Mouse (Mus musculus) midbrain, embryonic 10.5 days (tissue): ENCODE results near the gene Shf. TPM values are rescaled to one million over a fixed set of nuclear protein-coding genes. Genes with fewer than 3 reads are reported as not detected.
A peak's percentile ranks its signal among the peaks of the same experiment; 100 is the strongest.

Source experiments
- DNase-seq: peaks from one replicate; pipeline ENCODE4 v3.0.0-alpha.2; 2017; ENCODE audit warnings: low spot score
- H3K27ac ChIP-seq: fragments of 300-500 bp; sonication (generic); replicated peaks from 2 replicates; pipeline ENCODE4 v1.5.1; 2016; ENCODE audit warnings: mild to moderate bottlenecking
- H3K27me3 ChIP-seq: fragments of 300-500 bp; sonication (generic); 2 replicates; pipeline ENCODE4 v1.6.1; 2016; ENCODE audit warnings: low read depth, mild to moderate bottlenecking; ENCODE audit not compliant: poor library complexity, severe bottlenecking
- H3K36me3 ChIP-seq: fragments of 300-500 bp; sonication (generic); 2 replicates; pipeline ENCODE4 v1.6.1; 2016; ENCODE audit warnings: mild to moderate bottlenecking, moderate library complexity
- H3K4me1 ChIP-seq: fragments of 300-500 bp; sonication (generic); 2 replicates; pipeline ENCODE4 v1.6.1; 2016
- H3K4me3 ChIP-seq: fragments of 300-500 bp; sonication (generic); 2 replicates; pipeline ENCODE4 v1.5.1; 2016; ENCODE audit warnings: mild to moderate bottlenecking, moderate library complexity
- H3K9me3 ChIP-seq: fragments of 300-500 bp; sonication (generic); replicated peaks from 2 replicates; pipeline ENCODE4 v1.6.1; 2016; ENCODE audit warnings: mild to moderate bottlenecking
- WGBS: fragments of 180-500 bp; shearing (Covaris S2); methylation state at CpG from one replicate; pipeline ENCODE4 v1.1.7; 2016; 5-methylcytosine and 5-hydroxymethylcytosine counted together
- polyA plus RNA-seq: library from polyadenylated mRNA; unstranded; fragments of >200 nt; fragmentation: Nextera tagmentation; extraction: Ambion mirVana; gene quantifications from 2 replicates; pipeline ENCODE4 v1.2.1, GENCODE M21; 2016

Shf gene
- polyA plus RNA-seq, 1 experiment from 2014 or later: 7.9 TPM

GRCm38 (mm10) chr2:122302574-122303241 is 66.3 kb downstream of the Shf start:
- H3K36me3 ChIP-seq: no peaks in the 10 kb centered on the region
- H3K4me3 ChIP-seq: no peak overlapping the region
- 11% methylated on average over 9 of the region's 9 CpGs for WGBS
- H3K4me1 ChIP-seq: peaks cover 40% of the 10 kb centered on the region
- H3K9me3 ChIP-seq: no peaks in the 10 kb centered on the region
- H3K27me3 ChIP-seq: peaks cover 100% of the 10 kb centered on the region
- H3K27ac ChIP-seq: no peak overlapping the region
- DNase-seq: peak; percentile 66

GRCm38 (mm10) chr2:122301921-122302573 is 66.9 kb downstream of the Shf start:
- peak; percentile 27 for DNase-seq
- Histone ChIP-seq H3K9me3 (no peaks in the 10 kb centered on the region), H3K4me3 (peak overlapping the region; percentile 54), H3K4me1 (peaks cover 47% of the 10 kb centered on the region), H3K27me3 (peaks cover 100% of the 10 kb centered on the region), H3K27ac (no peak overlapping the region), H3K36me3 (no peaks in the 10 kb centered on the region)
- 6% methylated on average over 23 of the region's 23 CpGs for WGBS

GRCm38 (mm10) chr2:122301081-122301920 is 67.7 kb downstream of the Shf start:
- Histone ChIP-seq H3K4me1 (peaks cover 52% of the 10 kb centered on the region), H3K27me3 (peaks cover 100% of the 10 kb centered on the region), H3K36me3 (no peaks in the 10 kb centered on the region), H3K27ac (no peak overlapping the region; the same call in 1 of the 2 replicates), H3K4me3 (peak overlapping the region; percentile 54), H3K9me3 (no peaks in the 10 kb centered on the region)
- 1% methylated on average over 48 of the region's 48 CpGs for WGBS
- peak; percentile 53 for DNase-seq

GRCm38 (mm10) chr2:122300656-122301020 is 68.3 kb downstream of the Shf start:
- no peaks in the 10 kb centered on the region for H3K9me3 ChIP-seq
- H3K36me3 ChIP-seq: no peaks in the 10 kb centered on the region
- no peak overlapping the region for H3K27ac ChIP-seq
- H3K4me3 ChIP-seq: peak overlapping the region; percentile 54
- peaks cover 100% of the 10 kb centered on the region for H3K27me3 ChIP-seq
- 6% methylated on average over 14 of the region's 14 CpGs for WGBS
- H3K4me1 ChIP-seq: peaks cover 55% of the 10 kb centered on the region
- DNase-seq: no peak

GRCm38 (mm10) chr2:122299911-122300655 is 68.9 kb downstream of the Shf start:
- peak; percentile 27 for DNase-seq
- Histone ChIP-seq H3K9me3 (no peaks in the 10 kb centered on the region), H3K4me3 (no peak overlapping the region), H3K27ac (no peak overlapping the region), H3K36me3 (no peaks in the 10 kb centered on the region), H3K27me3 (peaks cover 100% of the 10 kb centered on the region), H3K4me1 (peaks cover 55% of the 10 kb centered on the region)
- 5% methylated on average over 14 of the region's 14 CpGs for WGBS

Other genes with a start within 250 kb of the Shf start
- 101 and 106 TPM in 2 replicates for gene B2m, start 221.5 kb downstream of the Shf start, polyA plus RNA-seq
- gene Trim69, start 208.5 kb downstream of the Shf start, polyA plus RNA-seq: not detected in 2 replicates
- gene Patl2, start 183.0 kb downstream of the Shf start, polyA plus RNA-seq: not detected in 2 replicates
- gene Terb2, start 182.9 kb downstream of the Shf start, polyA plus RNA-seq: not detected in 2 replicates
- gene Sord, start 134.4 kb downstream of the Shf start, polyA plus RNA-seq: 29.5 and 34.3 TPM in 2 replicates
- not detected in 2 replicates for gene Duox2, start 70.7 kb downstream of the Shf start, polyA plus RNA-seq
- gene Duoxa2, start 70.3 kb downstream of the Shf start, polyA plus RNA-seq: not detected in 2 replicates
- gene Duoxa1, start 55.4 kb downstream of the Shf start, polyA plus RNA-seq: not detected in 2 replicates
- gene Duox1, start 53.5 kb downstream of the Shf start, polyA plus RNA-seq: 0.02 TPM in 2 replicates
- not detected in 2 replicates for gene Slc28a2, start 57.3 kb upstream of the Shf start, polyA plus RNA-seq
- gene Gm14085, start 115.8 kb upstream of the Shf start, polyA plus RNA-seq: not detected in 2 replicates
- gene Gatm, start 242.1 kb upstream of the Shf start, polyA plus RNA-seq: 20.5 and 21.5 TPM in 2 replicates